Mouse (Mus musculus): ENCODE data around the gene Etnk1.

The Etnk1 gene

DNA sequence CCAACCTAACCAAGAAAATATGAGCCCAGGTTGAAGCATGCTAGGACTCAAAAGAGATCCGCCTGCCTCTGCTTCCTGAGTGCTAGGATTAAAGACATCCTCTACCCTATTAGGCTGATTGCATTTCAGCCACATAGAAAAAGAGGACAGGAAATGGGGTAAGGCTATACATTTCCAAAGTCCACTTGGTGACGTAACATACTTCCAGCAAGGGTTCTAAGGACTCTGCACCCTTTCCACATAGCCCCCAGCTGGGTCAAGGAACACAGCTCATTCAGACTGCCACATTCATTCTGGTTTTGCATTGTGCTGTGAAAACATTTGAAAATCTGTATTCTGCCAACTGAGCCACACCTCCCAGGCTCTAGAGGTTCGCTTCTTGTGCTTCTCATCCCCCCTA is 41.9 kb downstream of the Etnk1 start:
- in situ Hi-C loops (cut with MboI; ENCODE audit: low sequenced_read_pairs): no loop called here

DNA sequence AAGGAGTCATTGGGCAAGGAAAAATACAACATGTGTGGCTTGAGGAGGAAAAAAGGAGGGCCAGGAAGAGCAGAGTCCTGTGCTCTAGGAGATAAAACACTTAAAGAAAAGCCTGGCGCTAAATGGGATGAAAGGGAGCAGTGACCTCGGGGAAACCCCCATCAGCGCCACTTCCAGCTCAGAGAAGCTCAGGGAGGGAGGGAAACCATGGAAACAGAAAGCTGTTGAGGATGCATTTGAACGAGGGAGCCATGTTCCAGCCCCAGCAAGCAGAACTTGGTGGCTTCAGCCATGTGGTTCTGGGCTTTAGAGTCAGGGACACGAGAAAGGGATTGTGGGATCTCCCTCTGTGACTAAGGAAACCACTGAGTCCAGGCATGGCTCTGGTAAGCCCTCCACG is 45.7 kb downstream of the Etnk1 start:
- in situ Hi-C loops (cut with MboI; ENCODE audit: low sequenced_read_pairs): no loop called here

DNA sequence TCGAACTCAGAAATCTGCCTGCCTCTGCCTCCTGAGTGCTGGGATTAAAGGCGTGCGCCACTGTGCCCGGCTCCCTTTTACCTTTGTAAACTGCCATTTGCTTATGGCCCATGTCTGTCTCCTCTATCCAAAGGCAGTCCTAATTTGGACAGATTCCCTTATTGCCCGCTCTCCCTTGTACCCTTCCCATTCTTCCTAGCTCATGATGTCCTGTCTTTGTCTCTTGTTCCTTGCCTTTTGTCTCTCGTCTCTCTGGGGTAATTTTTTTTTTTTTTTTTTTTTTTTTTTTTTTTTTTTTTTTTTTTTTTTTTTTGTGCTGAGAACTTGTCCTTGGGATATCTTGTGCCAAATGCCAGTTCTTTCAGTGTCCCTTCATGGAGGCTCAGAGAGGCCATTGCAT is 46.4 kb downstream of the Etnk1 start:
- in situ Hi-C loops (cut with MboI; ENCODE audit: low sequenced_read_pairs): no loop called here

DNA sequence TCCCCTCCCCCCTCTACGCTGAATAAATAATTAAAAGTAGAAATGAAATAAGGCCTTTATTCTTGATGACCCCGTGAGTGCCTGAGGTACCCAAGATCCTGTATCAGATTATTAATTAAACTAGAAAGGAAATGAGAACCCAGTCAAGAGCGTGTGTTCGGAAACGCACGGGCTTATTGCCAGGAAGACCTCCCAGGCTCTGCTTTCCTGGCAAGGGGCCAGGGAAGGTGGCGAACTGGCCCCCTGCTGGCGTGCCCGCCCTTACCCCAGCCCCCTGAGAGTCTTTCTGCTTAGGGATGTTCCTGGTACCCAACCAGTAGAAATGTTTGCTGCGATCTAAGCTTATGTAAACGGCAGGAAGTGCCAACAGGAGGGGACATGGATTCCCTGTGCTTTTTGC is 49.2 kb downstream of the Etnk1 start:
- in situ Hi-C loops (cut with MboI; ENCODE audit: low sequenced_read_pairs): no loop called here

DNA sequence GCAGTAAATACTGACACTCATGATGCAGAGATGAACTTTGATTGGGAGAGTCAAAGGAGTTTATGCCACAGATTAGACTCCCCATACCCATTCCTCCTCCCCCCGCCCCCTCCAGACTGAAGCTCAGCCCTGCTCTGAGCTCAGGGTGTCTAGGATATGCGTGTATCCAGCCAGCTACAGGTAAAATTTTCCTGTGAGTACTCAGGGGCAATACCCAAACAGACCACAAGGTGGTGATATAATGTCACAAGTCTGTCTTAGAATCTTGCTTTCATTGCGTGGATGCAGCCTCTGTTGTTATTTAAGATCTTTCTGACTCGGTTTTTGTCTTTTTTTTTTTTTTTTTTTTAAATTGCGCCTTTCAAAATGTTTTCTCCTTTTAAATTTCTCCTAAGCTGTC is 52.3 kb downstream of the Etnk1 start:
- in situ Hi-C loops (cut with MboI; ENCODE audit: low sequenced_read_pairs): no loop called here

DNA sequence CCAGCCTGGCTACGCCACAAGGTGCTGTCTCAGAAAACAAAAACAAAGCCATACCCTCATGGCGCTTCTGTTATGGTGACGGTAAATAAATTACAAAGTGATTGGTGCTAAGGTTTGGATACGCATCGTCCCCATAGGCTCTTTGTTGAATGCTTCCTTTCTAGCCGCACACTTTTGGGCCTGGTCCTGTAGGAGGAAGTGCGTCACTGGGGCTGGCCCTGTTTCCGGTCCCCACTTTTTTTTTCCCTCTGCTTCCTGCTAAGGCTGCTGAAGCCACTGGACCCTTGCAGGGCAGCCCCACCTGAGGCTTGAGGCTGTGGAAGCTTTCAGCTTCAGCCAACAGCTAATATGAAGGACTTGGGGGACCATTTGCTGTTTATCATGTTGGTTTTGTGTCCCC is 54.2 kb downstream of the Etnk1 start:
- in situ Hi-C loops (cut with MboI; ENCODE audit: low sequenced_read_pairs): no loop called here

DNA sequence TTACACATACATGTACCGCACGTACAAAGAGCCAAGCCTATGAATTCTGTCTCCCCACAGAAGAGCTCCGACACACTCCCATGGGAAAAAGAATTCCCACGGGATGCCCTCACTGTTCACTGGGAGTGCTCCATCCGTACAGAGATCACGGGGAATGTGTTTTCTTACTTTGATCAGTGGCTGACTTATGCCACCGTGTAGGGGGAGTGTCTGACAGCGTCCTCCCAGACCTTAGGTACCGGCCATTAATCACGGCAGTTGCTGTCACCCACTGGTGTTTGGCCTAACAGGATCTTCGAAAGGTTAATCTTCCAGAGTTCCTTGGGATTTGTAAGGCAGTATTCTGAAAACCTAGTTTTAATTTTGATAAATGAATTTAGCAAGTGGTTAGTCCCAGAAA is 57.0 kb downstream of the Etnk1 start:
- in situ Hi-C loops (cut with MboI; ENCODE audit: low sequenced_read_pairs): no loop called here

DNA sequence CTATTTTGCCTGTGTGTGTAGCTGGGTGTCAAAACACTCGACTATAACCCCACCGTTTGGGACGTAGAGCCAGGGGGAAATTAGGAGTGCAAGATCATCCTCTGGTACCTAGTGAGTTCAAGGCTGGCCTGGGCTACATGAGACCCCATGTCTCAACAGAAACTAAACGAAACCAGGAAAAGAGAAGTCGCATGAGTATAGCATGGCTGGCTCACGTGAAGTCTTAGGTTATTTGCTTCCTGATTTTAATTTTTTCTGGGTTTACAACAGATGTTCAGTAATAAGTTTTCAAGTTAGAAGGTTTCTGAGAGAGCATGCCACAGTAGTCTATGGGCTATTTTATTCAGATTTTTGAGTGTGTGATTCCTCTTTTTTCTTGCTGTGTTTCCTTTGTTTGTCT is 57.9 kb downstream of the Etnk1 start:
- in situ Hi-C loops (cut with MboI; ENCODE audit: low sequenced_read_pairs): no loop called here

DNA sequence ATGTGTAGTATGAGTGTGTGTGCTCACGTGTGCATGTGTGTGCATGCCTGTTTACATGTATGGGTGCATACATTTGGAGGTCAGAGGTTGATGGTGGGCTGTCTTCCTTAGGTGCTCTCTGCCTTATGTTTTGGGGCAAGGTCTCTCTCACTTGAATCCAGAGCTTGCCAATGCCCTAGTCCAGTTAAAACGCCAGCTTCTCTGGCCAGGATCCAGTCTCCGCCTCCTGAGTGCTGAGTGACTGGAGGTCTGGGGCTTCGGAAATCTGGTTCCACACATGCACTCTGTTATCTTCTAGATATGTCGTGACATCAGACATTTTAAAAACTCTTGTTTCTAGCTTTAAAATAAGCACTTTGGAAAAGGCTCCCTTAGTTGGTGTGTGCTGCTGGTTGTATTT is 61.7 kb downstream of the Etnk1 start:
- in situ Hi-C loops (cut with MboI; ENCODE audit: low sequenced_read_pairs): no loop called here

DNA sequence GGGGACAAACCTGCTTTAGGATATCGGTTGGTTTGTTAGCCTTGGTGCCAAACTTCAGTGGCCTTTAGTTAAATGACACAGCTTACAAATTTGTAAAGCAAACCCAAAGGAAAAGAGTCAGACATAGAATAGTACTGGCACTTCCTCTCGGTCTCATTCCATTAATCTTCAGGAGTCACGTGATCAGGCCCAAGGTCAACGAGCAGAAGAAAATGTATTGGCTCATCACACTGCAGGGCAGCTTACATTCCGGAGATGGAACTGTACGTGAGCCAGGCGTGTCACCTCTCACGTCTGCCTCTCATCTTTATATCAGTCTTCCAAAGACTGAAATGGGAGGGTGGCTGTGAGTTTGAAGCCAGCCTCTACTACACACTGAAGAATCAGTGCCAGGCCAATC is 62.9 kb downstream of the Etnk1 start:
- in situ Hi-C loops (cut with MboI; ENCODE audit: low sequenced_read_pairs): no loop called here

DNA sequence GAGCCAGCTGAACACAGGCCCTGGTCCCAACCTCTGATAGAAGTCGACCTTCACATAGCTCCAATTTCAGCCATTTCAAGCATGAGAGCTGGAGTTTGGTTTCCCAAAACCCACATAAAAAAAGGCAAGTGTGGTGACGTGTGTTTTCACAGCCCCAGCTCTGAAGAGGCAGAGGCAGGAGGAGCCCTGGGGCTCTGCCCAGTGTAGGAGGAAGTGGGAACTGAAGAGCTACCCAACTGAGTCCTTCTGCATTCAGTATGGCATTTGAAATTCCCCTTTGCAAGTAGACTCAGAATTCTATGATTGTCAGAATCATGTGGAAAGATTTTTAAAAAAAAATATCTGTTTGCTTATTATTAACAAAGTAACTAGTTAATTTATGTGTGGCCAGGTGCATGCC is 63.9 kb downstream of the Etnk1 start:
- in situ Hi-C loops (cut with MboI; ENCODE audit: low sequenced_read_pairs): no loop called here

DNA sequence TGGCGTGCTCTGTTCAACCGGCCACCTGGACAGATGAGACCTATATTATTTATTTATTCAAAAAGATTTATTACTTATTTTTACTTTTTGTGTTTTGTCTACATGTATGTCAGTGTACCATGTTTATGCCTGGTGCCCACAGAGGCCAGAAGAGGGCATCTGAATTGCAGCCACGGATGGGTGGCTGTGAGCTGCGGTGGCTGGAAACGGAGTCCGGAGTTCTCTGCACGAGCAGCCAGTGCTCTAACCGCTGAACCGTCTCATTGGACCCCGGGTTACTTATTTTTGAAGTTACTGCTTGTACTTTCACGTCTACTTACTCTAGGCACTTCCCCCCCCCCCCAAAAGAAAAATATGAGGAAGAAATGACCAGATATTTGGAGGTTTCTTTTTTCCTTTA is 65.7 kb downstream of the Etnk1 start:
- in situ Hi-C loops (cut with MboI; ENCODE audit: low sequenced_read_pairs): no loop called here

DNA sequence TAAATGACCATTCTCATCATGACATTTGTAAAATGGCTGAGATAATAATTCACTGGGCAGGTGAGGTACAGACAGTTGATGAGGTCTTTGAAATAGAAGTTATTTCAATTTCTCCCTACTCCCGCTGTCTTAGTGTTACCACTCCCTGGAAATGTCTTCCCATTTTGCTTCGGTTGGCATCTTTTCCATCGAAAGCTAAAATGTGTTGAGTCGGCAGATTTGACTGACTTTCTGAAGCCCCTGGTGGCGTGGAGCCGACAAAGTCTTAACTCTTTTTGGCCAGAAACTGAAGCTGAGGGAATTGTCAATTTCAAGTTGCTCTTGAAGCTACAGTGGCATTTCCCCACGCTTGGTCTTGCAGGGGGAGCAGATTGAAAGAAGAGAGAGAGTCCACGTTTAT is 67.8 kb downstream of the Etnk1 start:
- in situ Hi-C loops (cut with MboI; ENCODE audit: low sequenced_read_pairs): no loop called here

DNA sequence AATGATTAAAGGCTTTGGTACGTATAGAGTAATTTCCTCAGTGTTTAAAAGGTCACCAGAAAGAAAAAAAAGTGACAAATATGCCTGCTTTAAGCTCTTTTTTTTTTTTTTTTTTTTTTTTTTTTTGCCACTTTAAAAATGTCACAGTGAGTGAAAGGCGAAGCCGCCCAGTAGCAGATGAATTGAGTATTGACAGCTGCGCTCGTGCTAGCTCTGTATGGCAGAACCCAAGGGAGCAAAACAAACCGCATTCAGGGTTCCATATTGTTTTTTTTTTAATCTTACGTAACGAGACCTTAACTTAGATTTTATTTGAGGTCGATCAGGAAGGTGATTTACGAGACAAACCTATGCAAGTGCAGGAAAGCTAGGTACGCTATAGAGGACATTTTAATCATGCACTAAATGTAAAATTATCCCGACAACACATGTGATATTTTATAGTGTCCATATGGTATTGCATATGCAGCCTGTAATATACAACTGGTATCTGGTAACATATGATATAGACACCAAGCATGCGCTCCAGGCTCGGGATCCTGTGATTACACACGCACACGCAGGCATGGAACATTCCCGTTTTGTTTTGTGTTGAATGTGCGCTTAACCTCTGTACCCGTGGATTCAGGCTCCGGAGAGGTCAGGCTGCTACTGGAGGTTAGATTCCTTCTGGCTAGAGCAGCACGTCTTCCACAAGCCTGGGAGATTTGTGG is 72.5 kb downstream of the Etnk1 start:
- in situ Hi-C loops (cut with MboI; ENCODE audit: low sequenced_read_pairs): no loop called here

DNA sequence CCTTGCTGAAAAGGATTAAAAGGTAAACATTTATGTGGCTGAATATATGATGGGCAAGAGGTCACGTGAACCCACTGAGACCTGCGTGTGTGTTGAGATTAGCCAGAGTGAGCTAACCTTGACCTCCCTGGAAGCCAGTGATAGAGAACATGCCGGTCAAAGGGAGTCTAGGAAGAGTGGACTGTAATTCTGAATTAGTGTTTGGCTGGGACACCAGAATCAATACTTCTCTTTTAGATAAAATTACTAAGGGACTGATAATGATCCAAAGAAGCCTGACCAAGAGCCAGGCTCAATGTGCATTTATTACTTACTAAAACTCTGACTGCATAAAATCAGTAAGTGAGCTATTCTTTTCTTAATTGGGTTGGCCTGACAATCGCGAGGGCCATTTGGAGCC is 76.2 kb downstream of the Etnk1 start:
- in situ Hi-C loops (cut with MboI; ENCODE audit: low sequenced_read_pairs): no loop called here

DNA sequence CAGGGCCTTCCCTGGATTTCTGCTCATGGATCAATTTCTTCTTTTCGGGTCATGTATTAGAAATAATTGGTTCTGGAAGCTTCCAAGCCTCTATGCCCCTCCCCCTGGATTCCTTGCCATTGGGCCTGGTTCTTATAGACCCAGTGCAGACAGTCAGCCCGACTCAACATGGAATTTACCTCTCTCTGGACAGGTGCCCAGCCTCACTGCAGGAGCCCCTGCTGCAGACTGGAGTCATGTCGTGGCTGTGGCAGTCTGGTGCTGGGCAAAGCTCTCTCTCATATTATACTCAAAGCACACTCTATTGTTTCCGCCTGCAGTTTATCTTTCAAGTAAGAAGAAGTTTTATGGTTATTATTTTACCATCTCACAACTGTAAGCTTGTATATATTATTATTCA is 90.9 kb downstream of the Etnk1 start:
- in situ Hi-C loops (cut with MboI; ENCODE audit: low sequenced_read_pairs): no loop called here

DNA sequence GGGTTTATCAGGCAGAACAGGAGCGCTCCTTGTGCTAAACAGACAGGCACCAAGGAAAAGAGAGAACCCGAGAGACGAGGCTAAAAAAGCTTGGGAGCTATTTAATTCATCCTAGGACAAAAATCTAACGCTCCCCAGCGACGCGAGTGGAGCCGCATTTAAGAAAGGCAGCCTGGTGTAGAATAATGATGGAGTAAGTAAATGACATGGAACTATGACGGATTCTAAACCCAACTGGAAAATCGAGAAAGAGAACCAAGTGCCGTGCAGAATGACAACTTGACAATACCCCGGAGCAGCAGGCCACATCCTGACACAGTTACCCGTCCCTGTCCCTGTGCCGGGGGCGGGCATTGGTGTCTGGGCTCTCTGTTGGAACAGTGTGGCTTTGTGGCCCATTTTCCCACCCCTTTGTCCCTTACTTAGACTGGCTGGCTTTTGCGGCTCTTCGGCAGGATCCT is 92.2 kb downstream of the Etnk1 start:
- in situ Hi-C loops (cut with MboI; ENCODE audit: low sequenced_read_pairs): no loop called here

DNA sequence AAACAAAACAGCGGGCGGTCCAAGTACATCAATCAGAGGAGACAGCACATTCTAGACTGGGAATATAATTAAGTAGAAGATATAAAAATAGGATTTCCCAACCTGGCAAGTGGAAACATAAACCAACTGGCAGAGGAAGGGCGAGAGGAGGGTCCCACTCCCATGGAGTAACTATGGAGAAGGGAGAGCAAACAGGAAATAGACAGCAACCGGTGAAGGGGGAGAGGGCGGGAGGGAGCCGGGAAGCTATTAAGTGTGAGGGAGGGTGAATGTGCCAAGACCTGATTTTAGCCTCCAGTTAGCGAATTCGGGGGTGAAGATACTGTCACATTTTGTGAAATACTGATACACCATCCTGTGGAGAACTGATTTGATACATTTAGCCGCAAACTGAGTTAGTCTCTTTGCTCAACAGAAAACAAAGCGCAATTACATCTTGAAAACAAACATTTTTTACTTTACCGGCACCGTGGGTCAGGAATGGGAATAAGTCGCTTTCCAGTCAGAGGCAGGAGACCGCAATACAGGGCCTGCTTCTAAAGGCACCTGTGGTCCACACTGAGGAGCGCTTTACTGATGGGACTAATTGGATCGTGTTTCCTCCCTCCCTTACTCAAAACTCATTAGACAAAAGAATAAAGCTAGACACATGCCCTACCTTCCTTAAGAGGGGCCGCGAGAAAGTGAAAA is 93.0 kb downstream of the Etnk1 start:
- in situ Hi-C loops (cut with MboI; ENCODE audit: low sequenced_read_pairs): no loop called here

DNA sequence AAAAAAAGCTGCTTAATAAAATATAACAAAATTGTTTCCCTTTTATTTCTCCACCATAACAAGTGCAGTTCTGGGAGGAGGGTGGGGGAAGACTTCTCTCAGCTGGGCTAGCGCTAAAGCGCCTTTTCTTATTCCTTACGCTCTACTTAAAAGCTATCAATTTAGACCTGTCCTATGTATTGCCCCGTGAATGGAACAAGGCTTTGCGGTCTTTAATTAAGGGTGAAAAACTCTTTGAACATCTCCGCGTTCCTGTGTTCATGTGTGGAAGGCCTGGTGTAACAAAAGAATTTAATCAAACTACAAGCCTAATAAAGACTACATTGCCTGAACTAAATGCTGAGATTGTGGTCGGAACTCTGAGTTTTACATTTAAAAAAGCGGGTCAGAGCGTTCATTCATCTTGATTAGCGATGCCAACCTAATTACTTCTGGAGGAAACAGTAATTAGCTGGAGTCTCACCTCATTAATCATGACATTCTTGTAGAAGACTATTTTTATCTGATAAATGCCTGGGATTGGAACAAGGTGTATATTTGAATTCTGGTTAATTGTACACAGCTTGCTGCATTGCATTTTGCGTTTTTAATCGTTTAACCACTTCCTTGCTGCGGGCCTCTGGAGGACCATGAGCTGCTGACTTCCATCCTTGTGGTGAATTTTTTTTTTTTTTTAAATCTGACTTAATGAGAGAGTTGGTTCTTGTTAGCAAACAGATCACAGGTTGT is 93.7 kb downstream of the Etnk1 start:
- in situ Hi-C loops (cut with MboI; ENCODE audit: low sequenced_read_pairs): no loop called here

DNA sequence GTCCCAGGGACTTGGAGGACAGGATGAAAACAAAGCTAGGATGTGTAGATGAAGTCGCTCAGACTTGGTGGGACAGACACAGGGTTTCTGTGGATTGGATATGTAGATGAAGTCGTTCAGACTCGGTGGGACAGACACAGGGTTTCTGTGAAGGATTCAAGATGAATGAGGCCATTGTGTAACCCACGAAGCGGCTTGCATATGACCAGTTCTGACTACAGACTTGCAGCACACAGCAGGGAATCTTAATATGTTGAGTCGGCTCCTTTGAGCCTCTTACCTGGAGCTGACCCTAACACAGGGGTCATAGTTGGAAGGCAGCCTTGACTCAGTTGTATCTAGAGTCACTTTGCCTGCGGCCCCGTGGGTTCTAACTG is 94.3 kb downstream of the Etnk1 start:
- in situ Hi-C loops (cut with MboI; ENCODE audit: low sequenced_read_pairs): no loop called here

DNA sequence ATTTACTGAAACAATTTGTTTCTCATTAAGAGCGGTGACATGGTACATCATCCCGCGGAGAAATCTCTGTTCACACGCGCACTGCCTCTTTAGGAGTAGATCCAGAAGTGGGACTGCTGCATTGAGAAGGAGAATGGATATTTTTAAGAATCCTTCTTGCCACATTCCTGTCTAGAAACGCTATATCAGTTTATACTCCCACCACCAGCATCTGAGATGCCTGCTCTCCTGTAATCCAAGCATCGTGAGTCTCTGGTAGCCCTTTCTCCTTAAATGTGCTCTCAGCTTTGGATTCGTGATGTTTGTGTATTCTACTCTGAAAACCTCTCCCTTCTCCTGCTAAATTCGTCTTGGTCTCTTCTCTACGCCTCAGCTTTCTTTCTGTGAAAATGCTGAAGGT is 98.5 kb downstream of the Etnk1 start:
- in situ Hi-C loops (cut with MboI; ENCODE audit: low sequenced_read_pairs): no loop called here

DNA sequence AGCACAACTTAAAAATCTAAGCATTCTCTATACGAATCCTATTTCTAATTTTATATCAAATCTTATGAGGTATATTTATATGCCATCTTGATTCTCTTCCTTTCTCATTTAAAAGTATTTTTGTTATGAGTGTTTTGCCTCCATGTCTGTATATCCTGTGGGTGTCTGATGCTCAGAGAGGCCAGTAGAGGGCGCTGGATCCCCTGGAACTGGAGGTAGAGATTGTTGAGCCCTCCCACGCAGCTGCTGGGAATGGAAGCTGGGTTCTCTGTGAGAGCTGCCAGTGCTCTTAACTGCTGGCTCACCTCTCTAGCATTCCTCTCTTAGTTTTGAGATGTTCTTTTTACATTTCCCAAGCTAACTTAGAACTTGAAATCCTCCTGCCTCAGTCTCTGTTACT is 112.2 kb downstream of the Etnk1 start:
- in situ Hi-C loops (cut with MboI; ENCODE audit: low sequenced_read_pairs): no loop called here
